Mouse (Mus musculus): ENCODE results near the gene Mpo.

The Mpo gene

GRCm38 (mm10) chr11:87753891-87754501 lies 39.4 kb upstream of the Mpo start:
- TF ChIP-seq GATA4 (IDR thresholded peaks at IDR 0.05; ENCODE audit: insufficient replicate concordance, low read length): no peak

- no peak for TF ChIP-seq GATA4 (IDR thresholded peaks at IDR 0.05; ENCODE audit: insufficient replicate concordance, low read length)
These were observed 38.8 kb upstream of the Mpo start for GRCm38 (mm10) chr11:87754603-87755002.

GRCm38 (mm10) chr11:87755360-87756017 lies 37.9 kb upstream of the Mpo start:
- no peak for TF ChIP-seq GATA4 (IDR thresholded peaks at IDR 0.05; ENCODE audit: insufficient replicate concordance, low read length)

- TF ChIP-seq GATA4 (IDR thresholded peaks at IDR 0.05; ENCODE audit: insufficient replicate concordance, low read length): no peak
These were observed 37.0 kb upstream of the Mpo start for GRCm38 (mm10) chr11:87756251-87756820.

- no peak for TF ChIP-seq GATA4 (IDR thresholded peaks at IDR 0.05; ENCODE audit: insufficient replicate concordance, low read length)
These were observed 36.1 kb upstream of the Mpo start for GRCm38 (mm10) chr11:87757001-87757954.

- no peak for TF ChIP-seq GATA4 (IDR thresholded peaks at IDR 0.05; ENCODE audit: insufficient replicate concordance, low read length)
These were observed 35.0 kb upstream of the Mpo start for GRCm38 (mm10) chr11:87758161-87758911.

GRCm38 (mm10) chr11:87758957-87759608 lies 34.3 kb upstream of the Mpo start:
- TF ChIP-seq GATA4 (IDR thresholded peaks at IDR 0.05; ENCODE audit: insufficient replicate concordance, low read length): no peak

GRCm38 (mm10) chr11:87759609-87760005 lies 33.8 kb upstream of the Mpo start:
- TF ChIP-seq GATA4 (IDR thresholded peaks at IDR 0.05; ENCODE audit: insufficient replicate concordance, low read length): no peak

GRCm38 (mm10) chr11:87760301-87761081 lies 32.9 kb upstream of the Mpo start, which contains the start of gene Tspoap1:
TSS of gene Tspoap1 (plus strand) at chr11:87760541.
- no peak for TF ChIP-seq GATA4 (IDR thresholded peaks at IDR 0.05; ENCODE audit: insufficient replicate concordance, low read length)

GRCm38 (mm10) chr11:87761181-87761721 lies 32.1 kb upstream of the Mpo start:
- TF ChIP-seq GATA4 (IDR thresholded peaks at IDR 0.05; ENCODE audit: insufficient replicate concordance, low read length): no peak

GRCm38 (mm10) chr11:87761806-87762701 lies 31.3 kb upstream of the Mpo start:
- no peak for TF ChIP-seq GATA4 (IDR thresholded peaks at IDR 0.05; ENCODE audit: insufficient replicate concordance, low read length)

- no peak for TF ChIP-seq GATA4 (IDR thresholded peaks at IDR 0.05; ENCODE audit: insufficient replicate concordance, low read length)
These were observed 30.5 kb upstream of the Mpo start for GRCm38 (mm10) chr11:87762702-87763385.
